Mouse (Mus musculus) adrenal gland, postnatal 4 days (tissue): ENCODE measurements around the gene Zfp971. TPM values are rescaled to one million over a fixed set of nuclear protein-coding genes. Genes with fewer than 3 reads are reported as not detected.
"Not testable (repeated sequence)": the region's sequence is repeated elsewhere in the genome, so short reads cannot be mapped to it uniquely, and the experiment has no call there.

Experiments used
- DNase-seq, 2 experiments: peaks; one replicate each; pipeline ENCODE4 v3.0.0; 2021 to 2022; ENCODE audit warnings: low spot score in 2 of 2, mixed read lengths in 2 of 2
- long read RNA-seq, 2 experiments: library from polyadenylated mRNA; stranded (forward); transcript quantifications; one replicate each; pipeline ENCODE4 v2.0.0; 2021
- total RNA-seq, 2 experiments: library from RNA; stranded (reverse); gene quantifications; 2 replicates each; pipeline ENCODE4 v1.2.3; 2021

Gene Zfp971
- total RNA-seq: 10 to 100 TPM; 25.2 to 26.4 TPM
- long read RNA-seq, experiment 1, transcript Zfp971-201 (3 exons, 923 nt): major isoform, 5 of 5 reads
- long read RNA-seq, experiment 1, partial matches to known transcripts: 0 of 5 reads
- long read RNA-seq, experiment 1, other reads (novel, unspliced or antisense): 0 of 5 reads
- long read RNA-seq, experiment 2, partial matches to known transcripts: 0 of 4 reads
- long read RNA-seq, experiment 2, other reads (novel, unspliced or antisense): 2 of 4 reads

GRCm38 (mm10) chr2:178023011-178023611 lies at the start of gene Zfp971:
Gene Zfp971 (plus strand): TSS chr2:178023284.
- DNase-seq: not testable (repeated sequence)

- DNase-seq: not testable (repeated sequence)
These were observed 48.3 kb upstream of the Zfp971 start for GRCm38 (mm10) chr2:177974814-177975213.

- DNase-seq: not testable (repeated sequence)
These were observed 3.6 kb upstream of the Zfp971 start for GRCm38 (mm10) chr2:178019486-178019885.

- DNase-seq: not testable (repeated sequence)
These were observed 2.3 kb upstream of the Zfp971 start for GRCm38 (mm10) chr2:178020773-178021172.

- DNase-seq: not testable (repeated sequence)
These were observed 777 bp downstream of the Zfp971 start for GRCm38 (mm10) chr2:178023861-178024260.

- not testable (repeated sequence) for DNase-seq
These were observed 4.5 kb downstream of the Zfp971 start for GRCm38 (mm10) chr2:178027601-178028000.

- DNase-seq: peak in 1 of 2 experiments; percentile 29
These were observed 35.1 kb downstream of the Zfp971 start for GRCm38 (mm10) chr2:178058195-178058594.

GRCm38 (mm10) chr2:178078166-178078717 lies 55.2 kb downstream of the Zfp971 start, which contains the start of gene Zfp931:
Gene Zfp931 (minus strand): TSS chr2:178078476.
- not testable (repeated sequence) for DNase-seq

Other genes starting within 250 kb of the Zfp971 start
- 100 to 1,000 TPM; 121 to 137 TPM for gene Gm14325, start 182.9 kb upstream of the Zfp971 start, total RNA-seq
- 1 to 10 TPM; 5.2 to 5.3 TPM for gene Gm14327, start 126.2 kb upstream of the Zfp971 start, total RNA-seq
- 1 to 10 TPM in 1 of 2 experiments, under 1 TPM in 1; 0.95 to 1.4 TPM for gene Zfp972, start 97.7 kb upstream of the Zfp971 start, total RNA-seq
- gene Gm14326, start 66.0 kb upstream of the Zfp971 start, total RNA-seq: 10 to 100 TPM; 26.7 to 31.6 TPM
- gene Zfp931, start 55.2 kb downstream of the Zfp971 start, total RNA-seq: 10 to 100 TPM; 14.9 to 16.5 TPM
- 1 to 10 TPM; 7.3 to 8.2 TPM for gene Phactr3, start 95.7 kb downstream of the Zfp971 start, total RNA-seq